Mouse (Mus musculus) brown adipose tissue, adult 24 weeks (tissue): Measurements from ENCODE around the gene Cdan1. TPM values are rescaled to one million over a fixed set of nuclear protein-coding genes. Genes with fewer than 3 reads are reported as not detected.
"Not testable (repeated sequence)": the region's sequence is repeated elsewhere in the genome, so short reads cannot be mapped to it uniquely, and the experiment has no call there.

Experiments
- H3K27ac ChIP-seq: fragments of 200-500 bp; replicated peaks from 2 replicates; pipeline ENCODE4 v1.5.1; 2012; ENCODE audit warnings: low read depth, mild to moderate bottlenecking, low read length
- H3K4me1 ChIP-seq: fragments of 200-500 bp; 2 replicates; pipeline ENCODE4 v1.6.1; 2012; ENCODE audit warnings: low read length, mixed read lengths; ENCODE audit not compliant: control insufficient read depth, insufficient read depth, insufficient read length
- H3K4me3 ChIP-seq: fragments of 200-500 bp; 2 replicates; pipeline ENCODE4 v1.5.1; 2012; ENCODE audit warnings: low read depth, mild to moderate bottlenecking, low read length, moderate library complexity; ENCODE audit not compliant: insufficient read depth
- polyA plus RNA-seq: library from polyadenylated mRNA; stranded (reverse); fragments of >200 nt; gene quantifications from 2 replicates; pipeline ENCODE4 v1.2.4, GENCODE M21; 2012; ENCODE audit not compliant: missing spikeins, insufficient read depth, insufficient read length

Gene Cdan1
- polyA plus RNA-seq, 1 experiment = 1.3 TPM

GRCm38 (mm10) chr2:120721911-120722310 is 128.0 kb downstream of the Cdan1 start:
- Histone ChIP-seq H3K4me1 (no peaks in the 10 kb centered on the region), H3K27ac (no peak overlapping the region), H3K4me3 (no peak overlapping the region)

- H3K27ac ChIP-seq = no peak overlapping the region
- no peak overlapping the region for H3K4me3 ChIP-seq
- H3K4me1 ChIP-seq = no peaks in the 10 kb centered on the region
Observed at GRCm38 (mm10) chr2:120720821-120721220, 129.1 kb downstream of the Cdan1 start.

GRCm38 (mm10) chr2:120718496-120718895 is 131.4 kb downstream of the Cdan1 start:
- no peak overlapping the region for H3K4me3 ChIP-seq
- no peaks in the 10 kb centered on the region for H3K4me1 ChIP-seq
- no peak overlapping the region for H3K27ac ChIP-seq

GRCm38 (mm10) chr2:120713441-120713840 is 136.5 kb downstream of the Cdan1 start:
- H3K4me1 ChIP-seq = no peaks in the 10 kb centered on the region
- no peak overlapping the region for H3K27ac ChIP-seq
- no peak overlapping the region for H3K4me3 ChIP-seq

- Histone ChIP-seq H3K4me3 (no peak overlapping the region), H3K4me1 (no peaks in the 10 kb centered on the region), H3K27ac (no peak overlapping the region)
Observed at GRCm38 (mm10) chr2:120710948-120711347, 139.0 kb downstream of the Cdan1 start.

GRCm38 (mm10) chr2:120710154-120710553 is 139.8 kb downstream of the Cdan1 start:
- Histone ChIP-seq H3K4me3 (no peak overlapping the region), H3K27ac (no peak overlapping the region), H3K4me1 (no peaks in the 10 kb centered on the region)

GRCm38 (mm10) chr2:120707041-120707440 is 142.9 kb downstream of the Cdan1 start:
- Histone ChIP-seq H3K27ac (no peak overlapping the region), H3K4me3 (no peak overlapping the region), H3K4me1 (no peaks in the 10 kb centered on the region)

GRCm38 (mm10) chr2:120702675-120703074 is 147.3 kb downstream of the Cdan1 start:
- H3K27ac ChIP-seq = no peak overlapping the region

GRCm38 (mm10) chr2:120700379-120700885 is 149.5 kb downstream of the Cdan1 start:
- Histone ChIP-seq H3K27ac (no peak overlapping the region), H3K4me3 (no peak overlapping the region), H3K4me1 (no peaks in the 10 kb centered on the region)

More at GRCm38 (mm10) chr2:120702675-120703074, 147.3 kb downstream of the Cdan1 start:
- Histone ChIP-seq H3K4me1 (no peaks in the 10 kb centered on the region), H3K4me3 (no peak overlapping the region)

GRCm38 (mm10) chr2:120697767-120698166 is 152.2 kb downstream of the Cdan1 start:
- no peaks in the 10 kb centered on the region for H3K4me1 ChIP-seq
- H3K27ac ChIP-seq = no peak overlapping the region

GRCm38 (mm10) chr2:120681151-120681550 is 168.8 kb downstream of the Cdan1 start:
- not testable (repeated sequence) for H3K27ac ChIP-seq, H3K4me1 ChIP-seq, H3K4me3 ChIP-seq

More at GRCm38 (mm10) chr2:120697767-120698166, 152.2 kb downstream of the Cdan1 start:
- H3K4me3 ChIP-seq = no peak overlapping the region

- Histone ChIP-seq H3K27ac (no peak overlapping the region), H3K4me3 (no peak overlapping the region), H3K4me1 (no peaks in the 10 kb centered on the region)
Observed at GRCm38 (mm10) chr2:120670253-120670652, 179.7 kb downstream of the Cdan1 start.

GRCm38 (mm10) chr2:120667446-120667845 is 182.5 kb downstream of the Cdan1 start:
- Histone ChIP-seq H3K4me1 (peaks cover 8% of the 10 kb centered on the region), H3K27ac (no peak overlapping the region), H3K4me3 (no peak overlapping the region)

Other genes starting within 250 kb of the Cdan1 start
- 10.9 and 12.2 TPM in 2 replicates for gene Haus2, start 240.7 kb downstream of the Cdan1 start, polyA plus RNA-seq
- 13.8 and 22.7 TPM in 2 replicates for gene Lrrc57, start 240.6 kb downstream of the Cdan1 start, polyA plus RNA-seq
- gene Stard9, start 221.0 kb downstream of the Cdan1 start, polyA plus RNA-seq = 2.3 and 3.9 TPM in 2 replicates
- 3.3 and 5.2 TPM in 2 replicates for gene Ttbk2, start 476 bp upstream of the Cdan1 start, polyA plus RNA-seq
- 10.5 and 12.3 TPM in 2 replicates for gene Ubr1, start 120.6 kb upstream of the Cdan1 start, polyA plus RNA-seq
- gene Tmem62, start 126.9 kb upstream of the Cdan1 start, polyA plus RNA-seq = 4.8 and 5.3 TPM in 2 replicates
- 37.4 and 38.1 TPM in 2 replicates for gene Ccndbp1, start 158.3 kb upstream of the Cdan1 start, polyA plus RNA-seq
- not detected in 2 replicates for gene Epb42, start 186.9 kb upstream of the Cdan1 start, polyA plus RNA-seq
- gene Tgm5, start 235.7 kb upstream of the Cdan1 start, polyA plus RNA-seq = not detected in 2 replicates